Mouse (Mus musculus) yolk sac, embryonic 10.5 days (tissue): Measurements from ENCODE around the gene Ehbp1l1.
"Not testable (repeated sequence)": the region's sequence is repeated elsewhere in the genome, so short reads cannot be mapped to it uniquely, and the experiment has no call there.

Experiments
- DNase-seq: peaks from one replicate; pipeline ENCODE4 v3.0.0-alpha.2; 2017; ENCODE audit warnings: low spot score

Ehbp1l1 gene

GRCm38 (mm10) chr19:5704801-5705571, 21.1 kb downstream of the Ehbp1l1 start:
- no peak for DNase-seq

GRCm38 (mm10) chr19:5704163-5704800, 21.8 kb downstream of the Ehbp1l1 start, which contains the start of gene Kcnk7:
Gene Kcnk7, plus strand, starts transcription at chr19:5704367.
- DNase-seq: no peak

- DNase-seq: no peak
These were observed 30.2 kb downstream of the Ehbp1l1 start for GRCm38 (mm10) chr19:5695849-5696462.

- DNase-seq: no peak
These were observed 32.3 kb downstream of the Ehbp1l1 start for GRCm38 (mm10) chr19:5693801-5694200.

GRCm38 (mm10) chr19:5692913-5693396, 33.2 kb downstream of the Ehbp1l1 start:
- DNase-seq: no peak

GRCm38 (mm10) chr19:5692086-5692912, 33.8 kb downstream of the Ehbp1l1 start:
- DNase-seq: no peak

- DNase-seq: no peak
These were observed 34.5 kb downstream of the Ehbp1l1 start for GRCm38 (mm10) chr19:5691601-5692000.

GRCm38 (mm10) chr19:5690343-5690735, 35.8 kb downstream of the Ehbp1l1 start:
- no peak for DNase-seq

- DNase-seq: peak; percentile 95
These were observed 36.4 kb downstream of the Ehbp1l1 start for GRCm38 (mm10) chr19:5689565-5690342.

- no peak for DNase-seq
These were observed 37.1 kb downstream of the Ehbp1l1 start for GRCm38 (mm10) chr19:5689088-5689428.

GRCm38 (mm10) chr19:5688200-5689087, 37.7 kb downstream of the Ehbp1l1 start, which contains the start of the genes Map3k11 and Pcnx3:
Gene Map3k11, plus strand, starts transcription at chr19:5688742.
Gene Pcnx3, minus strand, starts transcription at chr19:5688908.
- DNase-seq: peak; percentile 98

- DNase-seq: no peak
These were observed 38.4 kb downstream of the Ehbp1l1 start for GRCm38 (mm10) chr19:5687738-5688137.

- DNase-seq: not testable (repeated sequence)
These were observed 39.2 kb downstream of the Ehbp1l1 start for GRCm38 (mm10) chr19:5686954-5687353.

- no peak for DNase-seq
These were observed 39.7 kb downstream of the Ehbp1l1 start for GRCm38 (mm10) chr19:5686437-5686836.

- DNase-seq: no peak
These were observed 40.3 kb downstream of the Ehbp1l1 start for GRCm38 (mm10) chr19:5685861-5686260.

- no peak for DNase-seq
These were observed 40.7 kb downstream of the Ehbp1l1 start for GRCm38 (mm10) chr19:5685431-5685830.

GRCm38 (mm10) chr19:5684985-5685384, 41.1 kb downstream of the Ehbp1l1 start:
- no peak for DNase-seq

GRCm38 (mm10) chr19:5684236-5684635, 41.9 kb downstream of the Ehbp1l1 start:
- DNase-seq: no peak

- DNase-seq: no peak
These were observed 45.7 kb downstream of the Ehbp1l1 start for GRCm38 (mm10) chr19:5680432-5680831.

GRCm38 (mm10) chr19:5668372-5668771, 57.7 kb downstream of the Ehbp1l1 start:
- DNase-seq: no peak
